Mouse (Mus musculus): ENCODE results near the gene Klri2.

DNA sequence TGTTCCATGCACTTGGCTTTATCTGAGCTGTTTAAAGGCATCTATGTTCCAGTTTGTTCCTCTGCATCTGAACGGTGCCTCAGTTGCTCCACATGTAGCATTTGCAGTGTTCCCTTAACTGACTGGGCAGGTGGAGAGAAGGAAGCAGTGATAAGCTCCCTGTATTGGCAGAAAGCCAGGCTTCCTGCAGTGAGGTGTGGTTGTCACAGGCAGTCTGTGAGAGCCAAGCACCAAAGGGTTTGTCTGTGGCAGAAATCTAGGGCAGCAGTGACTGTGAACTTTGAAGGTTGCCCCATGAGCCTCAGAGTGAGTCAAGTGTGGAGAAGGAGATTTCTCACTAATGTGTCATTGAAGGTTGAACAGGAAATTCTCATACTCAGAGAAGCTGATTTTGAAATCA is 59.9 kb downstream of the Klri2 start:
- TF ChIP-seq CTCF (conservative IDR thresholded peaks at IDR 0.05; ENCODE audit: low read length) = no peak
- TF ChIP-seq POU5F1 (IDR thresholded peaks at IDR 0.05; ENCODE audit: borderline replicate concordance, low read length) = no peak
- no peak for TF ChIP-seq NANOG (IDR thresholded peaks at IDR 0.05; ENCODE audit: borderline replicate concordance, low read length)

All from E14TG2a.4 (cell line).